Mouse (Mus musculus) thymus, postnatal 14 days (tissue): ENCODE results near the gene Pygo1.
A peak's percentile ranks its signal among the peaks of the same experiment; 100 is the strongest.

ENCODE experiments used
- DNase-seq: peaks from one replicate; pipeline ENCODE4 v3.0.0; 2021

The Pygo1 gene

GRCm38 (mm10) chr9:72925021-72925934 lies at the start of gene Pygo1:
Gene Pygo1 (plus strand): TSS chr9:72925645.
- DNase-seq = peak; percentile 28

GRCm38 (mm10) chr9:72875878-72876277 lies 49.6 kb upstream of the Pygo1 start:
- DNase-seq = no peak

GRCm38 (mm10) chr9:72877905-72878304 lies 47.5 kb upstream of the Pygo1 start:
- no peak for DNase-seq

GRCm38 (mm10) chr9:72878656-72879055 lies 46.8 kb upstream of the Pygo1 start:
- no peak for DNase-seq

- no peak for DNase-seq
Measured at GRCm38 (mm10) chr9:72879601-72880000, 45.8 kb upstream of the Pygo1 start.

GRCm38 (mm10) chr9:72880225-72880960 lies 45.1 kb upstream of the Pygo1 start:
- no peak for DNase-seq

GRCm38 (mm10) chr9:72881026-72881768 lies 44.2 kb upstream of the Pygo1 start:
- no peak for DNase-seq

GRCm38 (mm10) chr9:72883940-72884339 lies 41.5 kb upstream of the Pygo1 start:
- peak; percentile 60 for DNase-seq

GRCm38 (mm10) chr9:72889777-72890176 lies 35.7 kb upstream of the Pygo1 start:
- peak; percentile 20 for DNase-seq

- DNase-seq = peak; percentile 37
Measured at GRCm38 (mm10) chr9:72890499-72891085, 34.9 kb upstream of the Pygo1 start.

GRCm38 (mm10) chr9:72892761-72893160 lies 32.7 kb upstream of the Pygo1 start:
- no peak for DNase-seq

- no peak for DNase-seq
Measured at GRCm38 (mm10) chr9:72894796-72895352, 30.6 kb upstream of the Pygo1 start.

- DNase-seq = no peak
Measured at GRCm38 (mm10) chr9:72902057-72902456, 23.4 kb upstream of the Pygo1 start.

- DNase-seq = no peak
Measured at GRCm38 (mm10) chr9:72902611-72903010, 22.8 kb upstream of the Pygo1 start.

GRCm38 (mm10) chr9:72906693-72907103 lies 18.7 kb upstream of the Pygo1 start:
- DNase-seq = no peak

- no peak for DNase-seq
Measured at GRCm38 (mm10) chr9:72911381-72911780, 14.1 kb upstream of the Pygo1 start.

GRCm38 (mm10) chr9:72913551-72913950 lies 11.9 kb upstream of the Pygo1 start:
- DNase-seq = no peak

- DNase-seq = no peak
Measured at GRCm38 (mm10) chr9:72915728-72916127, 9.7 kb upstream of the Pygo1 start.

GRCm38 (mm10) chr9:72923068-72923467 lies 2.4 kb upstream of the Pygo1 start:
- no peak for DNase-seq

- no peak for DNase-seq
Measured at GRCm38 (mm10) chr9:72925935-72926258, 452 bp downstream of the Pygo1 start.

GRCm38 (mm10) chr9:72931166-72931790 lies 5.8 kb downstream of the Pygo1 start:
- no peak for DNase-seq

GRCm38 (mm10) chr9:72935309-72935708 lies 9.9 kb downstream of the Pygo1 start:
- no peak for DNase-seq
